Mouse (Mus musculus) midbrain, embryonic 12.5 days (tissue): Measurements from ENCODE around the gene Dcst1. TPM values are rescaled to one million over a fixed set of nuclear protein-coding genes. Genes with fewer than 3 reads are reported as not detected.

Experiments
- ATAC-seq: fragments of 200-750 bp; cut with Nextera tagmentation; 2 replicates; pipeline ENCODE4 v1.8.0; 2017; ENCODE audit warnings: low read depth, moderate TSS enrichment, moderate library complexity; ENCODE audit not compliant: low FRiP score
- H3K27ac ChIP-seq: fragments of 300-500 bp; sonication (generic); replicated peaks from 2 replicates; pipeline ENCODE4 v1.5.1; 2016; ENCODE audit warnings: mild to moderate bottlenecking
- H3K27me3 ChIP-seq: fragments of 300-500 bp; sonication (generic); 2 replicates; pipeline ENCODE4 v1.6.1; 2016; ENCODE audit warnings: mild to moderate bottlenecking
- H3K36me3 ChIP-seq: fragments of 300-500 bp; sonication (generic); 2 replicates; pipeline ENCODE4 v1.6.1; 2016
- H3K4me1 ChIP-seq: fragments of 300-500 bp; sonication (generic); 2 replicates; pipeline ENCODE4 v1.6.1; 2016
- H3K4me2 ChIP-seq: fragments of 300-500 bp; sonication (generic); replicated peaks from 2 replicates; pipeline ENCODE4 v1.6.1; 2016; ENCODE audit warnings: mild to moderate bottlenecking, moderate library complexity
- H3K4me3 ChIP-seq: fragments of 300-500 bp; sonication (generic); 2 replicates; pipeline ENCODE4 v1.5.1; 2016; ENCODE audit warnings: mild to moderate bottlenecking
- H3K9ac ChIP-seq: fragments of 300-500 bp; sonication (generic); replicated peaks from 2 replicates; pipeline ENCODE4 v1.6.1; 2016; ENCODE audit warnings: mild to moderate bottlenecking, moderate library complexity
- H3K9me3 ChIP-seq: fragments of 300-500 bp; sonication (generic); 2 replicates; pipeline ENCODE4 v1.6.1; 2016; ENCODE audit warnings: mild to moderate bottlenecking
- WGBS: fragments of 180-500 bp; shearing (Covaris S2); methylation state at CpG from one replicate; pipeline ENCODE4 v1.1.7; 2016; 5-methylcytosine and 5-hydroxymethylcytosine counted together
- polyA plus RNA-seq: library from polyadenylated mRNA; unstranded; fragments of >200 nt; fragmentation: Nextera tagmentation; extraction: Ambion mirVana; gene quantifications from 2 replicates; pipeline ENCODE4 v1.2.1, GENCODE M21; 2016

Gene Dcst1
- polyA plus RNA-seq: 0.20 and 0.65 TPM in 2 replicates

GRCm38 (mm10) chr3:89365153-89365485, at the start of gene Dcst1:
TSS of gene Dcst1 (minus strand) at chr3:89365253.
- WGBS: 80% methylated on average over 11 of the region's 11 CpGs
- Histone ChIP-seq H3K27me3 (0 out of 2 replicates have a peak, but pooled peaks cover 20% of the 10 kb centered on the region), H3K9ac (no peak within 1 kb of the TSS), H3K27ac (no peak within 1 kb of the TSS), H3K4me3 (no peak within 1 kb of the TSS), H3K4me1 (no peaks in the 10 kb centered on the region), H3K36me3 (no peaks in the 10 kb centered on the region), H3K9me3 (no peaks in the 10 kb centered on the region), H3K4me2 (no peak within 1 kb of the TSS)
- ATAC-seq: no peak

DNA sequence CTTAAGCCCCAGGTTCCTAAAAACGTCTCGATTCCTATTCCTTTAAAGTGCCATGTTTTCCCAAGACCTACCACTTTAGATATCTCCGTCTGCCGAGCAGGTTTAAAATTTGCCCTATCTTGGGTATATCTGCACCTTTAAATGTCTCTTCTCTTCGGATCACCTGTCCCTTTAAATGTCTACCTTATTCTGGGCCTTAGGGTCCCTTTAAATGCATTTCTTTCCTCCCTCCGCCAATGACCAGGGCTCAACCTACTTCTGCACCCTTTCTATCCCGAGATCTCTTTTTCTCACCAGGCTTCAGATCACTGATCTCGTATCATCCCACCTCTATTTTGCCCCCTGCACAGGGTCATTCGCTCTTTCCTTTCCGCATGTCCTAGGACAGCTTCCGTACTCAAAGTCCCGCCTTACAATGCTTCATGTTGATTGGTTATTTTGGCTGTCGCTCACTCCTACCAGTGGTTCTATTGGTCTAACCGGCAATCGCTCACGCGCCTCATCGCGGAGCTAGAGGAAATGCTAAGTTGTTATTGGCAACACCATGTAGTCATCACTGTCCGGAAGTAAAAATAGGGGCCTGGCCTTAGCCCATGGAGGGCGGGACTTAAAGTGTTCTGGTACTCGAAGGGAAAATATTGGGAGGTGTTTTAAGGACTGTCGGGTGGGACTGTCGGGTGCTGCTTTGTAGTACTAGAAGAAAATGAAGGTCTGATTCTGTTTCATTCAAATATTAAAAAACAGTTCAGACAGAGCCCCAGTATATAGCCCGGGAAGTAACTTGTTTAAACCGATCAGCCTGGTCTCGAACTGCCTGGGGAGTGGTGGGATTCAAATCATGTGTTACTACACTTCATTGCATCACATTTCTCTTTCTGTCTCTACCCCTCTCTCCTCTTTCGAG, 46.7 kb upstream of the Dcst1 start, which contains the start of gene Flad1:
Flad1 (minus strand) TSS at position 381 of the 904 bp plus-strand sequence.
- Histone ChIP-seq H3K27me3 (no peaks in the 10 kb centered on the region), H3K9ac (peak within 1 kb of the TSS; percentile 47), H3K36me3 (peaks cover 39% of the 10 kb centered on the region), H3K9me3 (no peaks in the 10 kb centered on the region), H3K27ac (peak within 1 kb of the TSS; percentile 52; the same call in 1 of the 2 replicates), H3K4me3 (peak within 1 kb of the TSS; percentile 54), H3K4me1 (peaks cover 9% of the 10 kb centered on the region), H3K4me2 (peak within 1 kb of the TSS; percentile 73)
- ATAC-seq: peak; percentile 99
- 7% methylated on average over 28 of the region's 28 CpGs for WGBS

- Histone ChIP-seq H3K9me3 (no peaks in the 10 kb centered on the region), H3K4me3 (peak overlapping the region; percentile 54), H3K27ac (peak overlapping the region; percentile 52; the same call in 1 of the 2 replicates), H3K4me2 (peak overlapping the region; percentile 73), H3K36me3 (peaks cover 33% of the 10 kb centered on the region), H3K4me1 (peaks cover 7% of the 10 kb centered on the region), H3K9ac (peak overlapping the region; percentile 47), H3K27me3 (no peaks in the 10 kb centered on the region)
- ATAC-seq: no peak
- WGBS: 83% methylated on average over 10 of the region's 10 CpGs
Observed at GRCm38 (mm10) chr3:89410864-89411263, 45.8 kb upstream of the Dcst1 start.

DNA sequence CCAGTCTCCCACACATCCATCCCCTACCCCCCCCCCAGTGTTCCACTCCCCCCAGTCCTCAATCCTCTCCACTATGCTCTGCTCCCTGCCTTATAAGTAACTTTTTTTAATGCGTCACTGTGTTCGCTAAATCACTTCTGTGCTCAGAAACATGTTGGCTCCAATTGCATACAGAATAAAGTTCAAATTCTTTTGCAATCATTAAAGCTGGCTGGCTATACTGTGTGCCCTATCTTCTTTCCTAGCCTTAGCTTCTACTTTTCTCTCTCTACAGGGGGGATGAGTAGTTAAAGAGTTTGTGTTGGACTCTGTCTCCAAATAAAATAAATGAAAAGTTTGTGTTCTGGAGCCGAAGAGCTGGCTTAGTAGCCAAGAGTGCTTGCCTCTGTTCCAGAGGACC, 44.6 kb upstream of the Dcst1 start:
- H3K27ac ChIP-seq: no peak overlapping the region
- no peak for ATAC-seq
- H3K9ac ChIP-seq: no peak overlapping the region
- H3K27me3 ChIP-seq: no peaks in the 10 kb centered on the region
- WGBS: 95% methylated on average over 3 of the region's 3 CpGs
- peaks cover 7% of the 10 kb centered on the region for H3K4me1 ChIP-seq
- H3K36me3 ChIP-seq: peaks cover 27% of the 10 kb centered on the region
- H3K9me3 ChIP-seq: no peaks in the 10 kb centered on the region
- H3K4me3 ChIP-seq: no peak overlapping the region
- H3K4me2 ChIP-seq: no peak overlapping the region

GRCm38 (mm10) chr3:89408448-89408847, 43.4 kb upstream of the Dcst1 start:
- Histone ChIP-seq H3K4me3 (no peak overlapping the region), H3K4me2 (no peak overlapping the region), H3K9me3 (no peaks in the 10 kb centered on the region), H3K4me1 (peaks cover 7% of the 10 kb centered on the region), H3K36me3 (peaks cover 26% of the 10 kb centered on the region), H3K27me3 (no peaks in the 10 kb centered on the region), H3K27ac (no peak overlapping the region), H3K9ac (no peak overlapping the region)
- 61% methylated on average over 16 of the region's 16 CpGs for WGBS
- no peak for ATAC-seq

GRCm38 (mm10) chr3:89406887-89407286, 41.8 kb upstream of the Dcst1 start:
- WGBS: 96% methylated on average over 6 of the region's 6 CpGs
- Histone ChIP-seq H3K27me3 (no peaks in the 10 kb centered on the region), H3K4me3 (no peak overlapping the region), H3K9ac (no peak overlapping the region), H3K4me1 (peaks cover 7% of the 10 kb centered on the region), H3K4me2 (no peak overlapping the region), H3K36me3 (peaks cover 41% of the 10 kb centered on the region), H3K9me3 (no peaks in the 10 kb centered on the region), H3K27ac (no peak overlapping the region)
- ATAC-seq: no peak

- 77% methylated on average over 5 of the region's 5 CpGs for WGBS
- Histone ChIP-seq H3K4me3 (no peak within 1 kb of the TSS), H3K27ac (no peak within 1 kb of the TSS), H3K36me3 (peaks cover 45% of the 10 kb centered on the region), H3K9me3 (no peaks in the 10 kb centered on the region), H3K4me1 (no peaks in the 10 kb centered on the region), H3K4me2 (no peak within 1 kb of the TSS), H3K9ac (no peak within 1 kb of the TSS), H3K27me3 (no peaks in the 10 kb centered on the region)
- ATAC-seq: no peak
Observed at GRCm38 (mm10) chr3:89402693-89403092, 37.6 kb upstream of the Dcst1 start, which contains the start of gene Lenep. TSS of gene Lenep (minus strand) at chr3:89402793.

- no peaks in the 10 kb centered on the region for H3K9me3 ChIP-seq
- H3K36me3 ChIP-seq: peaks cover 36% of the 10 kb centered on the region
- H3K4me3 ChIP-seq: no peak overlapping the region
- H3K27me3 ChIP-seq: peaks cover 3% of the 10 kb centered on the region; the same call in 1 of the 2 replicates
- H3K27ac ChIP-seq: no peak overlapping the region
- no peak overlapping the region for H3K4me2 ChIP-seq
- peaks cover 4% of the 10 kb centered on the region for H3K4me1 ChIP-seq
- H3K9ac ChIP-seq: no peak overlapping the region
- no peak for ATAC-seq
- WGBS: 85% methylated on average over 7 of the region's 7 CpGs
Observed at GRCm38 (mm10) chr3:89401329-89401728, 36.3 kb upstream of the Dcst1 start.

DNA sequence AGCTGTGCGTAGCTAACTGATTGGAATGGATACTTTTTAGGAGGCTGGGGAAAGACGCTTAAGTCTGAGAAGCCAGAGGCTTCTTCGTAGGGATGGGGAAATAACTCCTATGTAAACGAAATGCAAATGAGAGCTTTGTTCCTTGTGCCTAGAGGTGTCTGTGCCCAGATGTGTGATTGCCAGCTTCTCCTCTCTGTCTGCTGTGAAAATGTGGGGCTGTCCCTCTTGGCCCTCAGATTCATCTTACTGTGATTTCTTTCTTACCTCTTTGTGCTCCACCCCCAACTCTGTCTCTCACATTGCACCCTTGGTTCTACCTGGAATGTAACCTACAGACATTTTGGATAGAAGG, 31.6 kb upstream of the Dcst1 start:
- Histone ChIP-seq H3K9me3 (no peaks in the 10 kb centered on the region), H3K27ac (no peak overlapping the region), H3K4me1 (peaks cover 47% of the 10 kb centered on the region), H3K36me3 (peaks cover 6% of the 10 kb centered on the region), H3K27me3 (peaks cover 26% of the 10 kb centered on the region), H3K4me3 (peak overlapping the region; percentile 58), H3K4me2 (peak overlapping the region; percentile 100), H3K9ac (peak overlapping the region; percentile 62)
- 2% methylated on average over 4 of the region's 4 CpGs for WGBS
- no peak for ATAC-seq

- WGBS: 1% methylated on average over 36 of the region's 44 CpGs
- Histone ChIP-seq H3K27ac (no peak overlapping the region), H3K36me3 (no peaks in the 10 kb centered on the region), H3K4me1 (peaks cover 53% of the 10 kb centered on the region), H3K4me3 (peak overlapping the region; percentile 58), H3K27me3 (peaks cover 31% of the 10 kb centered on the region), H3K4me2 (peak overlapping the region; percentile 100), H3K9ac (peak overlapping the region; percentile 62), H3K9me3 (no peaks in the 10 kb centered on the region)
- ATAC-seq: no peak
Observed at GRCm38 (mm10) chr3:89395806-89396653, 31.0 kb upstream of the Dcst1 start.

GRCm38 (mm10) chr3:89395419-89395805, 30.4 kb upstream of the Dcst1 start:
- peaks cover 37% of the 10 kb centered on the region for H3K27me3 ChIP-seq
- ATAC-seq: no peak
- H3K4me3 ChIP-seq: peak overlapping the region; percentile 58
- no peak overlapping the region for H3K27ac ChIP-seq
- peak overlapping the region; percentile 100 for H3K4me2 ChIP-seq
- WGBS: 2% methylated on average over 10 of the region's 10 CpGs
- H3K9me3 ChIP-seq: no peaks in the 10 kb centered on the region
- H3K36me3 ChIP-seq: no peaks in the 10 kb centered on the region
- H3K4me1 ChIP-seq: peaks cover 59% of the 10 kb centered on the region
- 0 out of 2 replicates have a peak overlapping the region, but pooled peaks have one; percentile 8 for H3K9ac ChIP-seq

- H3K36me3 ChIP-seq: no peaks in the 10 kb centered on the region
- H3K4me2 ChIP-seq: peak overlapping the region; percentile 100
- no peak overlapping the region; the same call in 1 of the 2 replicates for H3K27ac ChIP-seq
- 0 out of 2 replicates have a peak, but pooled peaks have one; percentile 2 for ATAC-seq
- under 1% methylated on average over 12 of the region's 12 CpGs for WGBS
- 0 out of 2 replicates have a peak overlapping the region, but pooled peaks have one; percentile 37 for H3K9ac ChIP-seq
- peaks cover 42% of the 10 kb centered on the region for H3K27me3 ChIP-seq
- peak overlapping the region; percentile 58 for H3K4me3 ChIP-seq
- peaks cover 64% of the 10 kb centered on the region for H3K4me1 ChIP-seq
- no peaks in the 10 kb centered on the region for H3K9me3 ChIP-seq
Observed at GRCm38 (mm10) chr3:89394894-89395256, 29.8 kb upstream of the Dcst1 start.
